Mouse (Mus musculus) megakaryocyte, adult 5-6 weeks (primary cell): Measurements from ENCODE around the gene Srrm3. TPM values are rescaled to one million over a fixed set of nuclear protein-coding genes. Genes with fewer than 3 reads are reported as not detected.

Experiments
- ATAC-seq: 2 replicates; pipeline ENCODE4 v1.8.0; 2016; ENCODE audit warnings: mild to moderate bottlenecking, inconsistent platforms; ENCODE audit not compliant: poor library complexity, severe bottlenecking
- total RNA-seq, 2 experiments: library from RNA; stranded (forward) in 1 of 2; stranded (reverse) in 1 of 2; fragments of 153-499, 151-499 nt in 1 of 2; fragments of 221-1000, 200-1000 nt in 1 of 2; gene quantifications; 2 replicates each; pipeline versions ENCODE4 v1.2.3 to v1.2.4; 2015 to 2017

The Srrm3 gene
- total RNA-seq, 2 experiments from 2014 or later: not detected

GRCm38 (mm10) chr5:135868653-135869052 is 62.0 kb downstream of the Srrm3 start:
- no peak for ATAC-seq

GRCm38 (mm10) chr5:135869661-135870423 is 63.2 kb downstream of the Srrm3 start:
- ATAC-seq: no peak

- ATAC-seq: peak; percentile 30; the same call in 1 of the 2 replicates
These were observed 63.8 kb downstream of the Srrm3 start for GRCm38 (mm10) chr5:135870505-135870904.

GRCm38 (mm10) chr5:135872996-135873395 is 66.3 kb downstream of the Srrm3 start:
- ATAC-seq: no peak

GRCm38 (mm10) chr5:135873753-135874152 is 67.1 kb downstream of the Srrm3 start:
- no peak for ATAC-seq

GRCm38 (mm10) chr5:135877180-135877579 is 70.5 kb downstream of the Srrm3 start:
- ATAC-seq: peak; percentile 58

- ATAC-seq: peak; percentile 71
These were observed 71.1 kb downstream of the Srrm3 start for GRCm38 (mm10) chr5:135877831-135878231.

- peak; percentile 69 for ATAC-seq
These were observed 72.9 kb downstream of the Srrm3 start for GRCm38 (mm10) chr5:135879449-135880158.

- no peak for ATAC-seq
These were observed 78.0 kb downstream of the Srrm3 start for GRCm38 (mm10) chr5:135884641-135885040.

- no peak for ATAC-seq
These were observed 81.0 kb downstream of the Srrm3 start, which contains the start of gene Hspb1 for GRCm38 (mm10) chr5:135887675-135888102. Gene Hspb1, plus strand, starts transcription at chr5:135887919.

GRCm38 (mm10) chr5:135888405-135889215 is 81.9 kb downstream of the Srrm3 start:
- no peak for ATAC-seq

GRCm38 (mm10) chr5:135890323-135890722 is 83.6 kb downstream of the Srrm3 start:
- no peak for ATAC-seq

- no peak for ATAC-seq
These were observed 84.2 kb downstream of the Srrm3 start for GRCm38 (mm10) chr5:135890920-135891319.

- ATAC-seq: no peak
These were observed 86.1 kb downstream of the Srrm3 start for GRCm38 (mm10) chr5:135892589-135893351.

- ATAC-seq: no peak
These were observed 88.3 kb downstream of the Srrm3 start for GRCm38 (mm10) chr5:135894958-135895357.

- ATAC-seq: peak; percentile 47
These were observed 91.3 kb downstream of the Srrm3 start for GRCm38 (mm10) chr5:135898028-135898427.

- ATAC-seq: no peak
These were observed 92.3 kb downstream of the Srrm3 start for GRCm38 (mm10) chr5:135898995-135899394.

- no peak for ATAC-seq
These were observed 93.1 kb downstream of the Srrm3 start for GRCm38 (mm10) chr5:135899833-135900232.

- no peak for ATAC-seq
These were observed 94.0 kb downstream of the Srrm3 start for GRCm38 (mm10) chr5:135900701-135901100.

- ATAC-seq: no peak
These were observed 94.8 kb downstream of the Srrm3 start for GRCm38 (mm10) chr5:135901354-135902095.
